In the genomic region with DNA sequence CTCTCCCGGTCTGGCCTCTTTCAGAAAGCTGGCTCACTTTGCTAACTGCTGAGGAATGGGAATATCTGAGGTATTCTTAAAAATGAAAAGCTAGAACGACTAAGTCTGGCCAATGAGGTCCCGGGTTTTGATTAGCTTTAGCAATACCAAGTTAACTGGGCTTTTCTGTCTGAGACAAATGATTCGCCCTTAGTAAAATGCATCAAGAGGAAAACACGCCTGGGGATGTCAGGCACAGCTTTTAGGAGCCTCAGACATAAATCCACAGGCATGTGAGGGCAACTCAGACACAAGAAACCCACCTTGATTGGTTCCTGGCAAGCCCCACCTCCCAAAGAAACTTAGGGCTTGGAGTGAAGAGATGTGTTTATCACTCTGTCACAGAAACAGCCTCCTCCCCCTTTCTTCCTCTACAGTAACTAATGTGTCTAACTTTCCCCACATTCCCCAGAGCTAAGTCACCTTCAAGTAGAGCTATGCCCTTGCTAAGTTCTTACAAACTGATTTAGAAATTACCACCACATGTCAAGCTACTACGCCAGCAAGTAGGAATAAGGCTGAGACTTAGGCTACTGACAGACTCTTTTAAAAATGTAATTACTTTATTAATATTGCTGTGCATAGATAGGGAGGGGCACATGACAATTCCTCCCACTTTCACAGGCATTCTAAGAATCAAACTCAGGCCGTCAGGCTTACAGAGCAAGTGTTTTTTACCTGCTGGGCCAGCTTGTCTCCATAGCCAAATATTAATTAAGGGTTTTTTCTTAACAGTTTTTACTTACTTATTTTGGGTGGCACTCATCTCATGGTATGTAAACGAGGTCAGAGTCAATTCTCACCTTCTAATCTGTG, we compare ENCODE assay signal across 18 mouse cellular contexts. TPM values are rescaled to one million over a fixed set of nuclear protein-coding genes. Genes with fewer than 3 reads are reported as not detected.
DNase-seq lines count a peak whose midpoint lies in the region; ATAC-seq and TF ChIP-seq lines count a peak whose summit lies in the region.
"Had no signal": no experiment of that assay in that cellular context is flagged by ENCODE, and none has a peak within 500 bp of the region (broad histone marks: within the 10 kb centered on the region; RNA-seq: fewer than 3 reads in every experiment).

No protein-coding gene starts in this region.

- H3K4me3 ChIP-seq in heart, embryonic 12.5 days: no peak overlapping the region
- no peak overlapping the region for H3K4me3 ChIP-seq in kidney, postnatal 0 days (replicated peaks; ENCODE audit: low read depth, low read length)
- no peak overlapping the region for H3K4me3 ChIP-seq in liver, embryonic 11.5 days (ENCODE audit: low read depth, low read length)
- no peak overlapping the region for H3K4me3 ChIP-seq in stomach, embryonic 15.5 days (replicated peaks)
- no peak overlapping the region for H3K4me3 ChIP-seq in embryonic facial prominence, embryonic 10.5 days
- H3K4me3 ChIP-seq: embryonic facial prominence, embryonic 12.5 days; forebrain, embryonic 13.5 days; layer of hippocampus, adult 2 months had no signal

- peaks cover 20% of the 10 kb centered on the region for H3K4me1 ChIP-seq in heart, embryonic 12.5 days (replicated peaks)
- H3K4me1 ChIP-seq in kidney, postnatal 0 days (replicated peaks; ENCODE audit: insufficient read depth, low read length): no peaks in the 10 kb centered on the region
- H3K4me1 ChIP-seq in liver, embryonic 11.5 days (replicated peaks; ENCODE audit: control insufficient read depth, insufficient read depth, low read length): peaks cover 3% of the 10 kb centered on the region
- no peaks in the 10 kb centered on the region for H3K4me1 ChIP-seq in stomach, embryonic 15.5 days
- no peaks in the 10 kb centered on the region for H3K4me1 ChIP-seq in embryonic facial prominence, embryonic 10.5 days
- H3K4me1 ChIP-seq: embryonic facial prominence, embryonic 12.5 days; forebrain, embryonic 13.5 days had no signal

- H3K9me3 ChIP-seq in heart, embryonic 12.5 days (replicated peaks): 0 out of 2 replicates have a peak, but pooled peaks cover 4% of the 10 kb centered on the region
- no peaks in the 10 kb centered on the region for H3K9me3 ChIP-seq in kidney, postnatal 0 days (replicated peaks; ENCODE audit: low read length)
- H3K9me3 ChIP-seq in liver, embryonic 11.5 days (ENCODE audit: control insufficient read depth, low read length): no peaks in the 10 kb centered on the region
- no peaks in the 10 kb centered on the region for H3K9me3 ChIP-seq in stomach, embryonic 15.5 days
- H3K9me3 ChIP-seq in embryonic facial prominence, embryonic 10.5 days: 0 out of 2 replicates have a peak, but pooled peaks cover 2% of the 10 kb centered on the region
- H3K9me3 ChIP-seq: embryonic facial prominence, embryonic 12.5 days; forebrain, embryonic 13.5 days had no signal

- no peak for DNase-seq in heart, postnatal 14 days
- peak; percentile 17 for DNase-seq in kidney, postnatal 0 days (ENCODE audit: low spot score)
- no peak for DNase-seq in kidney, postnatal 14 days
- no peak for DNase-seq in liver, embryonic 11.5 days (ENCODE audit: low spot score)
- no peak for DNase-seq in embryonic facial prominence, embryonic 10.5 days (ENCODE audit: low spot score)
- DNase-seq in urinary bladder, postnatal 10 days (ENCODE audit: low spot score): no peak
- DNase-seq: adrenal gland, postnatal 36 days; cerebellum, postnatal 25 days; lung, postnatal 14 days; thymus, postnatal 4 days had no signal

- ATAC-seq in heart, embryonic 12.5 days (ENCODE audit: insufficient number of reproducible peaks, low FRiP score): no peak
- ATAC-seq in kidney, postnatal 0 days (replicated peaks; ENCODE audit: low FRiP score, low read depth): no peak
- ATAC-seq in liver, embryonic 11.5 days (replicated peaks; ENCODE audit: low FRiP score): peak; percentile 93
- peak; percentile 81; the same call in 1 of the 2 replicates for ATAC-seq in stomach, embryonic 15.5 days (ENCODE audit: insufficient read depth, low FRiP score, low read depth)
- ATAC-seq: forebrain, embryonic 13.5 days; intestine, postnatal 0 days; Patski had no signal

- WGBS in heart, embryonic 12.5 days: 72% methylated on average over 8 of the region's 8 CpGs
- WGBS in kidney, postnatal 0 days: 81% methylated on average over 8 of the region's 8 CpGs
- WGBS in liver, embryonic 11.5 days: 73% methylated on average over 8 of the region's 8 CpGs
- 69% methylated on average over 8 of the region's 8 CpGs for WGBS in stomach, embryonic 15.5 days
- WGBS in embryonic facial prominence, embryonic 10.5 days: 91% methylated on average over 8 of the region's 8 CpGs

- H3K27ac ChIP-seq in heart, embryonic 12.5 days (ENCODE audit: poor library complexity, severe bottlenecking): peak overlapping the region; percentile 46; the same call in 1 of the 2 replicates
- no peak overlapping the region for H3K27ac ChIP-seq in kidney, postnatal 0 days
- peak overlapping the region; percentile 42; the same call in 1 of the 2 replicates for H3K27ac ChIP-seq in liver, embryonic 11.5 days (ENCODE audit: low read depth, low read length)
- no peak overlapping the region for H3K27ac ChIP-seq in stomach, embryonic 15.5 days
- H3K27ac ChIP-seq in embryonic facial prominence, embryonic 10.5 days (replicated peaks): no peak overlapping the region
- H3K27ac ChIP-seq: embryonic facial prominence, embryonic 12.5 days; forebrain, embryonic 13.5 days; layer of hippocampus, adult 2 months had no signal

- H3K9ac ChIP-seq in heart, embryonic 12.5 days: no peak overlapping the region
- no peak overlapping the region for H3K9ac ChIP-seq in kidney, postnatal 0 days (ENCODE audit: low read depth, low read length)
- H3K9ac ChIP-seq in liver, embryonic 11.5 days (ENCODE audit: low read depth, low read length): no peak overlapping the region
- no peak overlapping the region for H3K9ac ChIP-seq in stomach, embryonic 15.5 days
- H3K9ac ChIP-seq: embryonic facial prominence, embryonic 12.5 days; forebrain, embryonic 13.5 days had no signal

- H3K4me2 ChIP-seq in heart, embryonic 12.5 days: no peak overlapping the region
- H3K4me2 ChIP-seq in kidney, postnatal 0 days (ENCODE audit: low read length): no peak overlapping the region
- no peak overlapping the region for H3K4me2 ChIP-seq in liver, embryonic 11.5 days
- no peak overlapping the region for H3K4me2 ChIP-seq in stomach, embryonic 15.5 days
- H3K4me2 ChIP-seq: embryonic facial prominence, embryonic 12.5 days; forebrain, embryonic 13.5 days; midbrain, embryonic 11.5 days had no signal

- intact Hi-C loops in heart, postnatal 14 days (cut with DNase I): no loop called here

- no peak for TF ChIP-seq CTCF in kidney, postnatal 0 days (IDR thresholded peaks at IDR 0.05; ENCODE audit: low read depth)

- H3K36me3 ChIP-seq in heart, embryonic 12.5 days: peaks cover 37% of the 10 kb centered on the region
- peaks cover 13% of the 10 kb centered on the region for H3K36me3 ChIP-seq in kidney, postnatal 0 days (ENCODE audit: insufficient read depth, low read length)
- H3K36me3 ChIP-seq in liver, embryonic 11.5 days (ENCODE audit: control insufficient read depth, insufficient read depth, low read length): peaks cover 14% of the 10 kb centered on the region; the same call in 1 of the 2 replicates
- H3K36me3 ChIP-seq in stomach, embryonic 15.5 days: peaks cover 6% of the 10 kb centered on the region
- H3K36me3 ChIP-seq in embryonic facial prominence, embryonic 10.5 days (replicated peaks): peaks cover 90% of the 10 kb centered on the region

- H3K27me3 ChIP-seq in heart, embryonic 12.5 days (replicated peaks): no peaks in the 10 kb centered on the region
- no peaks in the 10 kb centered on the region for H3K27me3 ChIP-seq in kidney, postnatal 0 days (ENCODE audit: insufficient read depth, low read length)
- no peaks in the 10 kb centered on the region for H3K27me3 ChIP-seq in liver, embryonic 11.5 days (replicated peaks; ENCODE audit: control insufficient read depth, insufficient read depth, low read length)
- H3K27me3 ChIP-seq in stomach, embryonic 15.5 days (replicated peaks): no peaks in the 10 kb centered on the region
- H3K27me3 ChIP-seq in embryonic facial prominence, embryonic 10.5 days (replicated peaks; ENCODE audit: low read depth, poor library complexity, severe bottlenecking): no peaks in the 10 kb centered on the region
- H3K27me3 ChIP-seq: embryonic facial prominence, embryonic 12.5 days; forebrain, embryonic 13.5 days; Patski had no signal

RNA-seq across cellular contexts. Expression of a gene that starts 26.0 kb away (rescaled TPM):
- 9.2 and 10.8 TPM in 2 replicates for polyA plus RNA-seq in heart, embryonic 12.5 days (2016; fragmentation: Nextera tagmentation; extraction: Ambion mirVana)
- total RNA-seq in heart, postnatal 14 days (2021): 1 to 10 TPM; 7.4 to 8.8 TPM
- polyA plus RNA-seq in kidney, postnatal 0 days (2015; fragmentation: Nextera tagmentation; extraction: Ambion mirVana): 8.2 and 9.4 TPM in 2 replicates
- polyA plus RNA-seq in liver, embryonic 11.5 days (2014; fragmentation: Nextera tagmentation; extraction: Ambion mirVana): 15.4 and 16.8 TPM in 2 replicates
- polyA plus RNA-seq in stomach, embryonic 15.5 days (2015; fragmentation: Nextera tagmentation; extraction: Ambion mirVana): 11.3 and 11.5 TPM in 2 replicates
- 11.4 and 13.0 TPM in 2 replicates for polyA plus RNA-seq in embryonic facial prominence, embryonic 10.5 days (2016; fragmentation: Nextera tagmentation; extraction: Ambion mirVana)

Comparison
In these comparisons a context has a peak if more than half of its experiments do, and no peak if none do; other contexts are left out.
1. ATAC-seq: peak in liver, embryonic 11.5 days (single experiment) and stomach, embryonic 15.5 days (single experiment); none in heart, embryonic 12.5 days (single experiment) and kidney, postnatal 0 days (single experiment).
2. H3K27ac ChIP-seq: peak in heart, embryonic 12.5 days (single experiment) and liver, embryonic 11.5 days (single experiment); none in kidney, postnatal 0 days (single experiment), stomach, embryonic 15.5 days (single experiment) and embryonic facial prominence, embryonic 10.5 days (single experiment).